ENCODE assay signal across 9 mouse cellular contexts in the genomic region with DNA sequence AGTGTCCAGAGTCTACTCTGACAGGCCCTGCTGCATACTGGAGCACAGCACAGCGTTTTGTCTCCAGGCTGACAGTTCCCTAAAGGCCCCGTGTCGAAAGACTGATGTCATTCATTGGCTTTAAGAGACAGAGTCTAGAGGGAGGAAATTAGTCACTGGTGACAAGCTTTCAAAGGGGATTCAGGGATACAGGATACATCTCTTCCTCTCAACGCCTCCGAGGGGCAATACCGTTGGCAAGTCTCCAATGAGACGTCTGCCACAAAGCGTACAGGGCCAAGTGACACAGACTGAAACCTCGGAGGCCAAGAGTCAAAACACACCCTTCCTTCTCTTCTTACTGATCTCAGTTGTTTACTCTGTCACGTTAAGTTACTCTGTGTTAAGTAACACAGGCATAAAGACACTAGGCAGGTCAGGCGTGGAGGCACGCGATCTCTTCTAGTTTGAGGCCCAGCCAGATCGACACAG. TPM values are rescaled to one million over a fixed set of nuclear protein-coding genes. Genes with fewer than 3 reads are reported as not detected.
DNase-seq lines count a peak whose midpoint lies in the region; ATAC-seq and TF ChIP-seq lines count a peak whose summit lies in the region.
"Had no signal": no experiment of that assay in that cellular context is flagged by ENCODE, and none has a peak within 500 bp of the region (broad histone marks: within the 10 kb centered on the region; RNA-seq: fewer than 3 reads in every experiment).

No protein-coding gene starts in this region.

- no peak for TF ChIP-seq CTCF in cerebellum, adult 2 months (IDR thresholded peaks at IDR 0.05; ENCODE audit: borderline replicate concordance, insufficient read depth, low read depth, low read length)

- no peak for TF ChIP-seq POLR2A in cerebellum, adult 2 months (IDR thresholded peaks at IDR 0.05; ENCODE audit: borderline replicate concordance, insufficient read depth, low read length)

- no peak overlapping the region for H3K9ac ChIP-seq in embryonic facial prominence, embryonic 14.5 days (ENCODE audit: low read depth, low read length)

- H3K4me3 ChIP-seq in embryonic facial prominence, embryonic 14.5 days (ENCODE audit: low read depth, low read length) = no peak overlapping the region
- H3K4me3 ChIP-seq in cerebellum, adult 2 months (replicated peaks; ENCODE audit: insufficient read depth, low read depth, low read length) = no peak overlapping the region

- H3K9me3 ChIP-seq in embryonic facial prominence, embryonic 14.5 days (ENCODE audit: control insufficient read depth, low read length) = no peaks in the 10 kb centered on the region

- no peaks in the 10 kb centered on the region for H3K36me3 ChIP-seq in embryonic facial prominence, embryonic 14.5 days (ENCODE audit: control insufficient read depth, insufficient read depth, low read length)

- H3K27me3 ChIP-seq in embryonic facial prominence, embryonic 14.5 days (replicated peaks; ENCODE audit: control insufficient read depth, insufficient read depth, low read length) = no peaks in the 10 kb centered on the region
- H3K27me3 ChIP-seq in cerebellum, adult 2 months (ENCODE audit: control insufficient read depth, insufficient read depth, low read length) = no peaks in the 10 kb centered on the region

- DNase-seq in gastrocnemius, adult 18-20 months (ENCODE audit: low spot score) = peak; percentile 76
- no peak for DNase-seq in gastrocnemius, postnatal 4 days (ENCODE audit: low spot score in 2 of 2)
- peak; percentile 78 for DNase-seq in embryonic facial prominence, embryonic 14.5 days (ENCODE audit: low spot score)
- peak; percentile 66 to 79 for DNase-seq in heart, postnatal 36 days
- DNase-seq in lung, adult 18-20 months = peak; percentile 82 to 88
- DNase-seq in cerebellum, adult 2 months = no peak
- no peak for DNase-seq in left cerebral cortex, adult 9 months (ENCODE audit: low spot score in 2 of 2)

- intact Hi-C loops in heart, postnatal 36 days (cut with DNase I) = no loop called here

- 25% methylated on average over 14 of the region's 14 CpGs for WGBS in embryonic facial prominence, embryonic 14.5 days
- 30% methylated on average over 14 of the region's 14 CpGs for WGBS in cerebellum, adult 2 months

- no peak overlapping the region for H3K4me2 ChIP-seq in embryonic facial prominence, embryonic 14.5 days (ENCODE audit: low read depth, low read length)

- no peak overlapping the region for H3K27ac ChIP-seq in embryonic facial prominence, embryonic 14.5 days (replicated peaks; ENCODE audit: low read depth, low read length)
- no peak overlapping the region for H3K27ac ChIP-seq in cerebellum, adult 2 months (ENCODE audit: insufficient read depth, low read length)

- H3K4me1 ChIP-seq in embryonic facial prominence, embryonic 14.5 days (ENCODE audit: control insufficient read depth, insufficient read depth, low read length) = no peaks in the 10 kb centered on the region
- H3K4me1 ChIP-seq in cerebellum, adult 2 months (ENCODE audit: control insufficient read depth, insufficient read depth, low read length) = peaks cover 32% of the 10 kb centered on the region

- ATAC-seq in embryonic facial prominence, embryonic 14.5 days (ENCODE audit: low read depth) = peak; percentile 47
- no peak for ATAC-seq in erythroid progenitor cell, adult 5-6 weeks (replicated peaks; ENCODE audit: low FRiP score, poor library complexity, severe bottlenecking)

RNA-seq across cellular contexts. Expression of a gene that starts 10.6 kb away (rescaled TPM):
- 1 to 10 TPM; 7.1 to 7.4 TPM for total RNA-seq in gastrocnemius, adult 18-20 months (2021)
- total RNA-seq in gastrocnemius, postnatal 4 days (2021) = 10 to 100 TPM; 24.7 to 27.0 TPM
- polyA plus RNA-seq in embryonic facial prominence, embryonic 14.5 days (2014; fragmentation: Nextera tagmentation; extraction: Ambion mirVana) = 55.0 and 63.3 TPM in 2 replicates
- 10 to 100 TPM; 15.9 to 16.6 TPM for total RNA-seq in heart, postnatal 36 days (2021)
- total RNA-seq in erythroid progenitor cell, adult 5-6 weeks (2015; ENCODE audit: low replicate concordance) = 3.2 and 7.5 TPM in 2 replicates
- 1.1 and 2.7 TPM in 2 replicates for total RNA-seq in erythroid progenitor cell, adult 5-6 weeks (2017; ENCODE audit: low replicate concordance)
- polyA plus RNA-seq in cerebellum, adult 2 months (2012; rRNA removed) = 24.9 and 25.3 TPM in 2 replicates

RNA-seq across cellular contexts. Expression of a gene that starts 21.6 kb away (rescaled TPM):
- 10 to 100 TPM in 1 of 2 experiments, 1 to 10 TPM in 1; 9.3 to 13.7 TPM for total RNA-seq in gastrocnemius, adult 18-20 months (2021)
- total RNA-seq in gastrocnemius, postnatal 4 days (2021) = 10 to 100 TPM; 17.0 to 17.6 TPM
- 5.3 and 5.7 TPM in 2 replicates for polyA plus RNA-seq in embryonic facial prominence, embryonic 14.5 days (2014; fragmentation: Nextera tagmentation; extraction: Ambion mirVana)
- 10 to 100 TPM; 14.9 to 15.3 TPM for total RNA-seq in heart, postnatal 36 days (2021)
- total RNA-seq in erythroid progenitor cell, adult 5-6 weeks (2015; ENCODE audit: low replicate concordance) = 28.8 and 64.6 TPM in 2 replicates
- 18.7 and 68.4 TPM in 2 replicates for total RNA-seq in erythroid progenitor cell, adult 5-6 weeks (2017; ENCODE audit: low replicate concordance)
- 35.9 and 36.8 TPM in 2 replicates for polyA plus RNA-seq in cerebellum, adult 2 months (2012; rRNA removed)

RNA-seq across cellular contexts. Expression of a gene that starts 30.4 kb away (rescaled TPM):
- not detected for total RNA-seq in gastrocnemius, adult 18-20 months (2021)
- total RNA-seq in gastrocnemius, postnatal 4 days (2021) = not detected
- polyA plus RNA-seq in embryonic facial prominence, embryonic 14.5 days (2014; fragmentation: Nextera tagmentation; extraction: Ambion mirVana) = not detected in 2 replicates
- not detected for total RNA-seq in heart, postnatal 36 days (2021)
- total RNA-seq in erythroid progenitor cell, adult 5-6 weeks (2015; ENCODE audit: low replicate concordance) = not detected in 2 replicates
- not detected in 2 replicates for total RNA-seq in erythroid progenitor cell, adult 5-6 weeks (2017; ENCODE audit: low replicate concordance)
- not detected in 2 replicates for polyA plus RNA-seq in cerebellum, adult 2 months (2012; rRNA removed)
- total RNA-seq: left cerebral cortex, postnatal 10 days had no signal

Comparison
In these comparisons a context has a peak if more than half of its experiments do, and no peak if none do; other contexts are left out.
1. DNase-seq: peak in gastrocnemius, adult 18-20 months (single experiment), embryonic facial prominence, embryonic 14.5 days (single experiment), heart, postnatal 36 days (2 of 2) and lung, adult 18-20 months (2 of 2); none in gastrocnemius, postnatal 4 days (0 of 2), cerebellum, adult 2 months (0 of 2) and left cerebral cortex, adult 9 months (0 of 2).